8 mouse cellular contexts compared by ENCODE assay signal in the genomic region with DNA sequence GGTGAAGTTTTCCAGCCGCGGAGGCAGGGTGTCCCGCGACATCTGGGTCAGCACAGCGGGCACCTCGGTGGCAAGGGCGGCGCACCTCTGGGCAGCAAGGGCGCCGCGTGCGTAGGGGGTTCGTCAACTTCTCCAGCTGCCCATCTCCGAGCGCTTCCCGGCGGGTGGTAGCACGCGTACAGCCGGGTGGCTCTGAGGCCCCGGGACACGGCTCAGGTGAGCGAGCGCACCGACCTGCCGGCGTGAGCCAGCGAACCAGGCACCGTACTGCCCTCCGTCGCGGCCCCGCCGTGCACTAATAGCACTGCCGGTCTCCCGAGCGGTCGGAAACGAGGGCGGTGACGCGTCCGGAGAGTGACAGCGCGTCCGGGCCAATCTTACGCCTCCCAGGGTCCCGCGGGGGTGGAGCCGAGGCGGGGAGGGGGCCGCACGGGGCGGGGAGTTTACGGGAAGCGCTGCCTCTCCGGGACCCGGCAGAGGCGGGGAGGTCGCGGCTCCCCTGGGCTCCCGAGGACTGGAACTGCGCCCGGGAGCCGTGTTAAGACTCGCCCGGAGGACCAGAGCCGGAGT. TPM values are rescaled to one million over a fixed set of nuclear protein-coding genes. Genes with fewer than 3 reads are reported as not detected.
A peak's percentile ranks its signal among the peaks of the same experiment; 100 is the strongest.
DNase-seq lines count a peak whose midpoint lies in the region; ATAC-seq and TF ChIP-seq lines count a peak whose summit lies in the region.

No protein-coding gene starts in this region.

- intact Hi-C loops in left cerebral cortex, postnatal 36 days (cut with DNase I), result loop anchor here (5.0 to 10.0 kb wide), 2 partner anchors 211 to 477 kb away; no protein-coding TSS in a partner anchor

- H3K9ac ChIP-seq in intestine, postnatal 0 days (ENCODE audit: low read depth, low read length), result peak overlapping the region; percentile 85

- H3K36me3 ChIP-seq in embryonic facial prominence, embryonic 10.5 days (replicated peaks), result no peaks in the 10 kb centered on the region
- no peaks in the 10 kb centered on the region for H3K36me3 ChIP-seq in intestine, postnatal 0 days (ENCODE audit: control insufficient read depth, insufficient read depth)
- H3K36me3 ChIP-seq in midbrain, embryonic 10.5 days, result no peaks in the 10 kb centered on the region

- H3K4me3 ChIP-seq in embryonic facial prominence, embryonic 10.5 days, result peak overlapping the region; percentile 84
- peak overlapping the region; percentile 84 for H3K4me3 ChIP-seq in intestine, postnatal 0 days (ENCODE audit: low read depth, low read length)
- peak overlapping the region; percentile 82 for H3K4me3 ChIP-seq in midbrain, embryonic 10.5 days

- no peaks in the 10 kb centered on the region for H3K9me3 ChIP-seq in embryonic facial prominence, embryonic 10.5 days
- no peaks in the 10 kb centered on the region for H3K9me3 ChIP-seq in intestine, postnatal 0 days (ENCODE audit: control insufficient read depth)
- no peaks in the 10 kb centered on the region for H3K9me3 ChIP-seq in midbrain, embryonic 10.5 days (replicated peaks)

- peaks cover 21% of the 10 kb centered on the region for H3K4me1 ChIP-seq in embryonic facial prominence, embryonic 10.5 days
- H3K4me1 ChIP-seq in intestine, postnatal 0 days (replicated peaks; ENCODE audit: control insufficient read depth, insufficient read depth, low read length), result peaks cover 3% of the 10 kb centered on the region; the same call in 1 of the 2 replicates
- peaks cover 23% of the 10 kb centered on the region for H3K4me1 ChIP-seq in midbrain, embryonic 10.5 days

- WGBS in embryonic facial prominence, embryonic 10.5 days, result under 1% methylated on average over 68 of the region's 68 CpGs
- under 1% methylated on average over 68 of the region's 68 CpGs for WGBS in intestine, postnatal 0 days
- under 1% methylated on average over 67 of the region's 68 CpGs for WGBS in midbrain, embryonic 10.5 days

- ATAC-seq in intestine, postnatal 0 days, result peak; percentile 79

- peak; percentile 96 for DNase-seq in adrenal gland, postnatal 14 days
- DNase-seq in embryonic facial prominence, embryonic 10.5 days (ENCODE audit: low spot score), result peak; percentile 93
- DNase-seq in gastrocnemius, postnatal 4 days (ENCODE audit: low spot score in 2 of 2), result peak; percentile 85 to 92
- peak; percentile 89 for DNase-seq in left cerebral cortex, postnatal 36 days (ENCODE audit: low spot score in 2 of 2)
- peak; percentile 90 for DNase-seq in midbrain, embryonic 10.5 days (ENCODE audit: low spot score)
- peak; percentile 75 to 76 for DNase-seq in right cerebral cortex, postnatal 36 days (ENCODE audit: low spot score in 2 of 2)
- DNase-seq in urinary bladder, postnatal 4 days (ENCODE audit: low spot score in 2 of 2), result peak; percentile 91 to 94

- peak overlapping the region; percentile 78 for H3K27ac ChIP-seq in embryonic facial prominence, embryonic 10.5 days (replicated peaks)
- H3K27ac ChIP-seq in intestine, postnatal 0 days (ENCODE audit: low read depth, low read length), result peak overlapping the region; percentile 92
- peak overlapping the region; percentile 73 for H3K27ac ChIP-seq in midbrain, embryonic 10.5 days (replicated peaks)

- peak overlapping the region; percentile 99 for H3K4me2 ChIP-seq in intestine, postnatal 0 days (replicated peaks; ENCODE audit: low read depth)

- TF ChIP-seq CTCF in intestine, postnatal 0 days (IDR thresholded peaks at IDR 0.05; ENCODE audit: low read depth), result no peak

- H3K27me3 ChIP-seq in embryonic facial prominence, embryonic 10.5 days (replicated peaks; ENCODE audit: low read depth, poor library complexity, severe bottlenecking), result peaks cover 23% of the 10 kb centered on the region
- no peaks in the 10 kb centered on the region for H3K27me3 ChIP-seq in intestine, postnatal 0 days (replicated peaks; ENCODE audit: control insufficient read depth, insufficient read depth, low read length)
- peaks cover 40% of the 10 kb centered on the region for H3K27me3 ChIP-seq in midbrain, embryonic 10.5 days (ENCODE audit: low read depth, poor library complexity, severe bottlenecking)

RNA-seq across cellular contexts. Expression of gene Man1a, which starts 0.9 kb away (rescaled TPM):
- 80.7 and 83.5 TPM in 2 replicates for total RNA-seq in adrenal gland, postnatal 14 days (2021)
- polyA plus RNA-seq in embryonic facial prominence, embryonic 10.5 days (2016; fragmentation: Nextera tagmentation; extraction: Ambion mirVana), result 1.7 and 1.9 TPM in 2 replicates
- 10 to 100 TPM; 23.4 to 25.8 TPM for total RNA-seq in gastrocnemius, postnatal 4 days (2021)
- 29.9 and 33.0 TPM in 2 replicates for polyA plus RNA-seq in intestine, postnatal 0 days (2015; fragmentation: Nextera tagmentation; extraction: Ambion mirVana)
- total RNA-seq in left cerebral cortex, postnatal 36 days (2021), result 10 to 100 TPM; 28.5 TPM
- 1.3 TPM in 2 replicates for polyA plus RNA-seq in midbrain, embryonic 10.5 days (2016; fragmentation: Nextera tagmentation; extraction: Ambion mirVana)

Comparison
In these comparisons a context has a peak if more than half of its experiments do, and no peak if none do; other contexts are left out.
1. Peak in every context shown above with its lines: DNase-seq, ATAC-seq, H3K4me3 ChIP-seq and H3K27ac ChIP-seq.